Mouse (Mus musculus): Measurements from ENCODE around the gene Zfp536.
A peak's percentile ranks its signal among the peaks of the same experiment; 100 is the strongest.

Zfp536 gene

GRCm38 (mm10) chr7:37758886-37759285 lies 14.6 kb downstream of the Zfp536 start:
- DNase-seq = no peak

- DNase-seq = no peak
Observed at GRCm38 (mm10) chr7:37753024-37753423, 20.4 kb downstream of the Zfp536 start.

- DNase-seq = no peak
Observed at GRCm38 (mm10) chr7:37746133-37746761, 27.2 kb downstream of the Zfp536 start.

- DNase-seq = no peak
Observed at GRCm38 (mm10) chr7:37743350-37743749, 30.1 kb downstream of the Zfp536 start.

GRCm38 (mm10) chr7:37737191-37737590 lies 36.2 kb downstream of the Zfp536 start:
- no peak for DNase-seq

- no peak for DNase-seq
Observed at GRCm38 (mm10) chr7:37736413-37736720, 37.1 kb downstream of the Zfp536 start.

- DNase-seq = no peak
Observed at GRCm38 (mm10) chr7:37735707-37736412, 37.6 kb downstream of the Zfp536 start.

GRCm38 (mm10) chr7:37735101-37735500 lies 38.3 kb downstream of the Zfp536 start:
- no peak for DNase-seq

GRCm38 (mm10) chr7:37734576-37734975 lies 38.9 kb downstream of the Zfp536 start:
- no peak for DNase-seq

- DNase-seq = no peak
Observed at GRCm38 (mm10) chr7:37733996-37734395, 39.4 kb downstream of the Zfp536 start.

GRCm38 (mm10) chr7:37732741-37733140 lies 40.7 kb downstream of the Zfp536 start:
- DNase-seq = no peak

GRCm38 (mm10) chr7:37727746-37728145 lies 45.7 kb downstream of the Zfp536 start:
- no peak for DNase-seq

- DNase-seq = no peak
Observed at GRCm38 (mm10) chr7:37724002-37724790, 49.2 kb downstream of the Zfp536 start.

- no peak for DNase-seq
Observed at GRCm38 (mm10) chr7:37723191-37723592, 50.2 kb downstream of the Zfp536 start.

- peak; percentile 48 to 66 for DNase-seq
Observed at GRCm38 (mm10) chr7:37721676-37722075, 51.8 kb downstream of the Zfp536 start.

- DNase-seq = peak; percentile 69 to 75
Observed at GRCm38 (mm10) chr7:37718671-37719402, 54.6 kb downstream of the Zfp536 start.

GRCm38 (mm10) chr7:37717071-37717470 lies 56.4 kb downstream of the Zfp536 start:
- no peak for DNase-seq

GRCm38 (mm10) chr7:37716626-37717025 lies 56.8 kb downstream of the Zfp536 start:
- peak; percentile 44 to 62 for DNase-seq

- no peak for DNase-seq
Observed at GRCm38 (mm10) chr7:37704464-37704863, 69.0 kb downstream of the Zfp536 start.

GRCm38 (mm10) chr7:37697378-37697777 lies 76.1 kb downstream of the Zfp536 start:
- DNase-seq = peak in 1 of 2 experiments; percentile 2

- DNase-seq = no peak
Observed at GRCm38 (mm10) chr7:37695066-37695465, 78.4 kb downstream of the Zfp536 start.

- DNase-seq = peak in 1 of 2 experiments; percentile 17
Observed at GRCm38 (mm10) chr7:37690606-37691005, 82.8 kb downstream of the Zfp536 start.
